Mouse (Mus musculus) erythroblast, embryonic 14.5 days (primary cell): ENCODE data around the gene Dtd1. TPM values are rescaled to one million over a fixed set of nuclear protein-coding genes. Genes with fewer than 3 reads are reported as not detected.

Source experiments
- H3K27me3 ChIP-seq: 2 replicates; pipeline ENCODE4 v1.6.1; 2012; ENCODE audit warnings: inconsistent platforms; ENCODE audit not compliant: control insufficient read depth
- H3K36me3 ChIP-seq: 2 replicates; pipeline ENCODE4 v1.6.1; 2012; ENCODE audit warnings: mild to moderate bottlenecking, inconsistent platforms; ENCODE audit not compliant: control insufficient read depth
- H3K4me1 ChIP-seq: 2 replicates; pipeline ENCODE4 v1.6.1; 2012; ENCODE audit warnings: inconsistent platforms; ENCODE audit not compliant: control insufficient read depth
- H3K4me3 ChIP-seq: replicated peaks from 2 replicates; pipeline ENCODE3; 2012; ENCODE audit warnings: moderate library complexity, mild to moderate bottlenecking, inconsistent platforms
- H3K9me3 ChIP-seq: 2 replicates; pipeline ENCODE4 v1.6.1; 2012; ENCODE audit warnings: low read length, inconsistent platforms, mixed read lengths; ENCODE audit not compliant: control insufficient read depth
- GATA1 ChIP-seq: IDR thresholded peaks from 2 replicates; pipeline ENCODE4 v1.6.1; 2012; ENCODE audit warnings: low read length, inconsistent platforms, mixed read lengths
- TAL1 ChIP-seq: IDR thresholded peaks from 3 replicates; pipeline ENCODE4 v1.6.1; 2012; ENCODE audit warnings: low read length, inconsistent platforms, mixed read lengths
- polyA plus RNA-seq: library from polyadenylated mRNA; stranded (reverse); fragments of >175 nt; gene quantifications from 2 replicates; pipeline ENCODE4 v1.2.3, GENCODE M21; 2012

Gene Dtd1
- polyA plus RNA-seq, 1 experiment, result 0.55 TPM

GRCm38 (mm10) chr2:144743316-144743715, 143.6 kb downstream of the Dtd1 start:
- Histone ChIP-seq H3K4me1 (no peaks in the 10 kb centered on the region), H3K36me3 (peaks cover 7% of the 10 kb centered on the region), H3K27me3 (no peaks in the 10 kb centered on the region), H3K9me3 (no peaks in the 10 kb centered on the region), H3K4me3 (no peak overlapping the region)
- TF ChIP-seq GATA1 (no peak), TAL1 (no peak)

GRCm38 (mm10) chr2:144745266-144745665, 145.6 kb downstream of the Dtd1 start:
- TF ChIP-seq TAL1, result no peak
- TF ChIP-seq GATA1, result no peak
- H3K27me3 ChIP-seq, result no peaks in the 10 kb centered on the region
- no peak overlapping the region for H3K4me3 ChIP-seq
- no peaks in the 10 kb centered on the region for H3K4me1 ChIP-seq
- no peaks in the 10 kb centered on the region for H3K9me3 ChIP-seq
- H3K36me3 ChIP-seq, result peaks cover 7% of the 10 kb centered on the region

GRCm38 (mm10) chr2:144746046-144746783, 146.5 kb downstream of the Dtd1 start:
- Histone ChIP-seq H3K4me1 (no peaks in the 10 kb centered on the region), H3K9me3 (no peaks in the 10 kb centered on the region), H3K36me3 (peaks cover 7% of the 10 kb centered on the region), H3K4me3 (no peak overlapping the region), H3K27me3 (no peaks in the 10 kb centered on the region)
- TF ChIP-seq GATA1, result no peak
- TF ChIP-seq TAL1, result no peak

- TF ChIP-seq GATA1, result no peak
- TF ChIP-seq TAL1, result no peak
- Histone ChIP-seq H3K9me3 (no peaks in the 10 kb centered on the region), H3K36me3 (no peaks in the 10 kb centered on the region), H3K4me1 (no peaks in the 10 kb centered on the region), H3K27me3 (no peaks in the 10 kb centered on the region), H3K4me3 (no peak overlapping the region)
These were observed 153.9 kb downstream of the Dtd1 start for GRCm38 (mm10) chr2:144753604-144754003.

- no peaks in the 10 kb centered on the region for H3K9me3 ChIP-seq
- no peaks in the 10 kb centered on the region for H3K27me3 ChIP-seq
- H3K36me3 ChIP-seq, result no peaks in the 10 kb centered on the region
- TF ChIP-seq GATA1 (no peak), TAL1 (no peak)
- no peaks in the 10 kb centered on the region for H3K4me1 ChIP-seq
- H3K4me3 ChIP-seq, result no peak overlapping the region
These were observed 155.3 kb downstream of the Dtd1 start for GRCm38 (mm10) chr2:144755016-144755415.

GRCm38 (mm10) chr2:144760666-144761065, 161.0 kb downstream of the Dtd1 start:
- Histone ChIP-seq H3K27me3 (no peaks in the 10 kb centered on the region), H3K4me3 (no peak overlapping the region), H3K9me3 (peaks cover 2% of the 10 kb centered on the region; the same call in 1 of the 2 replicates), H3K4me1 (no peaks in the 10 kb centered on the region), H3K36me3 (no peaks in the 10 kb centered on the region)
- TF ChIP-seq GATA1, result no peak

- no peaks in the 10 kb centered on the region for H3K36me3 ChIP-seq
- no peaks in the 10 kb centered on the region for H3K27me3 ChIP-seq
- no peak for TF ChIP-seq GATA1
- TF ChIP-seq TAL1, result no peak
- H3K4me3 ChIP-seq, result no peak overlapping the region
- H3K9me3 ChIP-seq, result peaks cover 4% of the 10 kb centered on the region; the same call in 1 of the 2 replicates
- H3K4me1 ChIP-seq, result no peaks in the 10 kb centered on the region
These were observed 164.0 kb downstream of the Dtd1 start for GRCm38 (mm10) chr2:144763706-144764105.

- Histone ChIP-seq H3K9me3 (peaks cover 4% of the 10 kb centered on the region; the same call in 1 of the 2 replicates), H3K27me3 (no peaks in the 10 kb centered on the region), H3K4me3 (no peak overlapping the region), H3K4me1 (no peaks in the 10 kb centered on the region), H3K36me3 (no peaks in the 10 kb centered on the region)
- no peak for TF ChIP-seq TAL1
- TF ChIP-seq GATA1, result no peak
These were observed 164.6 kb downstream of the Dtd1 start for GRCm38 (mm10) chr2:144764116-144764788.

GRCm38 (mm10) chr2:144765219-144765618, 165.5 kb downstream of the Dtd1 start:
- Histone ChIP-seq H3K4me1 (no peaks in the 10 kb centered on the region), H3K9me3 (peaks cover 4% of the 10 kb centered on the region; the same call in 1 of the 2 replicates), H3K4me3 (no peak overlapping the region), H3K27me3 (no peaks in the 10 kb centered on the region), H3K36me3 (no peaks in the 10 kb centered on the region)
- TF ChIP-seq TAL1, result no peak
- no peak for TF ChIP-seq GATA1
